Mouse (Mus musculus) limb, embryonic 15.5 days (tissue): Measurements from ENCODE around the gene Sbds. TPM values are rescaled to one million over a fixed set of nuclear protein-coding genes. Genes with fewer than 3 reads are reported as not detected.

Source experiments
- ATAC-seq: fragments of 200-750 bp; cut with Nextera tagmentation; 2 replicates; pipeline ENCODE4 v1.8.0; 2017; ENCODE audit warnings: low read depth, moderate TSS enrichment; ENCODE audit not compliant: insufficient number of reproducible peaks, low FRiP score, low TSS enrichment
- H3K27ac ChIP-seq: fragments of 300-500 bp; sonication (generic); 2 replicates; pipeline ENCODE4 v1.5.1; 2015; ENCODE audit warnings: moderate library complexity, mild to moderate bottlenecking, inconsistent platforms
- H3K27me3 ChIP-seq: fragments of 300-500 bp; sonication (generic); 2 replicates; pipeline ENCODE4 v1.6.1; 2015; ENCODE audit warnings: inconsistent platforms
- H3K36me3 ChIP-seq: fragments of 300-500 bp; sonication (generic); 2 replicates; pipeline ENCODE4 v1.6.1; 2015; ENCODE audit warnings: inconsistent platforms
- H3K4me1 ChIP-seq: fragments of 300-500 bp; sonication (generic); 2 replicates; pipeline ENCODE4 v1.6.1; 2015; ENCODE audit warnings: inconsistent platforms
- H3K4me2 ChIP-seq: fragments of 300-500 bp; sonication (generic); 2 replicates; pipeline ENCODE4 v1.6.1; 2015; ENCODE audit warnings: mild to moderate bottlenecking, inconsistent platforms
- H3K4me3 ChIP-seq: fragments of 300-500 bp; sonication (generic); 2 replicates; pipeline ENCODE4 v1.5.1; 2015; ENCODE audit warnings: mild to moderate bottlenecking, inconsistent platforms
- H3K9ac ChIP-seq: fragments of 300-500 bp; sonication (generic); 2 replicates; pipeline ENCODE4 v1.6.1; 2015; ENCODE audit warnings: inconsistent platforms
- H3K9me3 ChIP-seq: fragments of 300-500 bp; sonication (generic); 2 replicates; pipeline ENCODE4 v1.6.1; 2016; ENCODE audit warnings: inconsistent platforms
- WGBS: fragments of 180-500 bp; shearing (Covaris S2); methylation state at CpG from one replicate; pipeline ENCODE4 v1.1.7; 2015; 5-methylcytosine and 5-hydroxymethylcytosine counted together
- polyA plus RNA-seq: library from polyadenylated mRNA; unstranded; fragments of >200 nt; fragmentation: Nextera tagmentation; extraction: Ambion mirVana; gene quantifications from 2 replicates; pipeline ENCODE4 v1.2.1, GENCODE M21; 2015

Gene Sbds
- polyA plus RNA-seq, 1 experiment from 2014 or later: 71.2 TPM

DNA sequence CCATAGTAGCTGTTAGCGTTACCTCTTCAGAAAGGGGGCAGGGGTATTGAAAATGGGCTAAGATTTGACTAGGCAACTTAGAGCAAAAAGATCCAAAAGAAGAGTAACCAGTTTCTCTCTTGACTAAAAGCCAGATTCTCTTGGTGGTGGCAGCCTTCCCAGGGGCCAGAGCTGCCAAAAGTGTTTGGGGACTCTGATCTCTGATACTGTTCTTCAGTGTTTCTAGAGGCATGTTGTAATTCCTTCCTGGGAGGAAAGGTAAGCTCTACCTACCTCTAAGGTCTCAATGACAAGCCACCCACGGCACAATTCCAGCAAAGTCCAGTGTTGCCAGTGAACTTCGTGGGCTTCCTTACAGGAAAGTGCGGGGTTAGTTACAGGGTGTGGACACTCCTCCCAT lies 37.9 kb downstream of the Sbds start:
- Histone ChIP-seq H3K9ac (no peak overlapping the region), H3K4me3 (no peak overlapping the region), H3K4me1 (peaks cover 7% of the 10 kb centered on the region; the same call in 1 of the 2 replicates), H3K27me3 (no peaks in the 10 kb centered on the region), H3K27ac (no peak overlapping the region), H3K9me3 (no peaks in the 10 kb centered on the region), H3K4me2 (no peak overlapping the region), H3K36me3 (peaks cover 22% of the 10 kb centered on the region)
- no peak for ATAC-seq
- WGBS: 84% methylated on average over 4 of the region's 4 CpGs

GRCm38 (mm10) chr5:130216781-130217180 lies 38.5 kb downstream of the Sbds start, which contains the start of gene Tmem248:
Gene Tmem248 (plus strand): TSS chr5:130217081.
- no peak within 1 kb of the TSS for H3K4me3 ChIP-seq
- no peak within 1 kb of the TSS for H3K4me2 ChIP-seq
- no peak within 1 kb of the TSS for H3K27ac ChIP-seq
- H3K9me3 ChIP-seq: no peaks in the 10 kb centered on the region
- peaks cover 28% of the 10 kb centered on the region for H3K36me3 ChIP-seq
- H3K27me3 ChIP-seq: no peaks in the 10 kb centered on the region
- ATAC-seq: no peak
- H3K9ac ChIP-seq: no peak within 1 kb of the TSS
- peaks cover 7% of the 10 kb centered on the region; the same call in 1 of the 2 replicates for H3K4me1 ChIP-seq
- 83% methylated on average over 7 of the region's 7 CpGs for WGBS

GRCm38 (mm10) chr5:130212956-130213355 lies 42.4 kb downstream of the Sbds start:
- 88% methylated on average over 11 of the region's 11 CpGs for WGBS

DNA sequence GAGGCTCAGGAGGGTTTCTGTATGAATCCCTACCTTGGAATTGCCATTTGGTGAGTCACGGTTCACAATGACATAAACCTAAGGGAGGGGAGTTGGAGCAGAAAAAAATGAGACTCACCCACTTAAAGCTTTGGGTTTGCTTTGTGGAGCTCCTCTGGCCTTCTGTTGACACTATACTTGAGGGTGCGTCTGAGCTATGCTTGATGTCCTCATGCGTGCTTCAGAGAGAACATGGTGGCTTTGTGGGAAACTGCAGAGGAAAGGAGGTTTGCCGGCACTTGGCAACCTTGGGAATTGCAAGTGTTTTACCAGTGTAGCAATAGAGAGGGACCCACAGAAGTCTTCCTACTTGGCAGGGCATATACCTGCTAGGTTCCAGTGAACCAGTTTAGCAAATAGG lies 48.0 kb downstream of the Sbds start:
- Histone ChIP-seq H3K4me3 (no peak overlapping the region), H3K9me3 (no peaks in the 10 kb centered on the region), H3K36me3 (peaks cover 57% of the 10 kb centered on the region), H3K4me1 (no peaks in the 10 kb centered on the region), H3K4me2 (no peak overlapping the region), H3K9ac (no peak overlapping the region), H3K27me3 (no peaks in the 10 kb centered on the region), H3K27ac (no peak overlapping the region)
- no peak for ATAC-seq
- WGBS: 86% methylated on average over 4 of the region's 4 CpGs

More at GRCm38 (mm10) chr5:130212956-130213355, 42.4 kb downstream of the Sbds start:
- H3K27ac ChIP-seq: no peak overlapping the region
- H3K9ac ChIP-seq: no peak overlapping the region
- no peaks in the 10 kb centered on the region for H3K27me3 ChIP-seq
- H3K4me2 ChIP-seq: no peak overlapping the region
- no peaks in the 10 kb centered on the region for H3K4me1 ChIP-seq
- no peak for ATAC-seq
- H3K9me3 ChIP-seq: no peaks in the 10 kb centered on the region
- H3K36me3 ChIP-seq: peaks cover 64% of the 10 kb centered on the region
- H3K4me3 ChIP-seq: no peak overlapping the region

DNA sequence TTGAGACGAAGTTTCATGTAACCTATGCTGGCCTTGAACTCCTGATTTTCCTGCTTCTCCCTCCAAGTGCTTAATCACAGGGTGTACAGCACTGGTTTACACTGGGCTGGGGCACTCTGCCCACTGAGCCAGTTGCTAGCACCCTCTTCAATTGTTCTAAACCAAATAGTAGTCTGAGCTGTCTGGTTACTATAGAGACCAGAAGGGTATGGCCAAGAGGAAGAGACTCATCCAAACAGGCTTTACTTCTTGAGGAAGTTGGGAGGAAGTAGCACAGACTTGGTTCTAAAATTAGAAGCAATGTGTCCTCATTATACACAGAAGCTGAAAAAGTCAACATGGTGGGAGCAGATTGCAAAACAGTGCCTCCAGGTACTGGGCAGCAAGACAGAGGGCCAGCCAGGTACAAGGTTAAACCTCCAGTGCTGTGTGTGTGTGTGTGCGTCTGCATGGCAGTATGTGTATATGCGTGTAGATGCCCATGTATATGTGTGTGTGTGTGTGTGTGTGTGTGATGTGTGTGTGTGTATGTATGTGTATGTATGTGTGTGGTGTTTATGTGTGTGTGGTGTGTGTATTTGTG lies 49.8 kb downstream of the Sbds start:
- Histone ChIP-seq H3K27me3 (no peaks in the 10 kb centered on the region), H3K27ac (no peak overlapping the region), H3K36me3 (peaks cover 50% of the 10 kb centered on the region), H3K4me1 (no peaks in the 10 kb centered on the region), H3K4me2 (no peak overlapping the region), H3K4me3 (no peak overlapping the region), H3K9ac (no peak overlapping the region), H3K9me3 (no peaks in the 10 kb centered on the region)
- WGBS: 92% methylated on average over 3 of the region's 3 CpGs
- ATAC-seq: no peak

- no peaks in the 10 kb centered on the region for H3K27me3 ChIP-seq
- no peak overlapping the region for H3K9ac ChIP-seq
- 76% methylated on average over 6 of the region's 6 CpGs for WGBS
- no peaks in the 10 kb centered on the region for H3K9me3 ChIP-seq
- H3K4me3 ChIP-seq: no peak overlapping the region
- ATAC-seq: no peak
- H3K27ac ChIP-seq: peak overlapping the region; percentile 11; the same call in 1 of the 2 replicates
- no peaks in the 10 kb centered on the region for H3K4me1 ChIP-seq
- no peak overlapping the region for H3K4me2 ChIP-seq
- peaks cover 47% of the 10 kb centered on the region for H3K36me3 ChIP-seq
These were observed 50.8 kb downstream of the Sbds start for GRCm38 (mm10) chr5:130204560-130204959.

DNA sequence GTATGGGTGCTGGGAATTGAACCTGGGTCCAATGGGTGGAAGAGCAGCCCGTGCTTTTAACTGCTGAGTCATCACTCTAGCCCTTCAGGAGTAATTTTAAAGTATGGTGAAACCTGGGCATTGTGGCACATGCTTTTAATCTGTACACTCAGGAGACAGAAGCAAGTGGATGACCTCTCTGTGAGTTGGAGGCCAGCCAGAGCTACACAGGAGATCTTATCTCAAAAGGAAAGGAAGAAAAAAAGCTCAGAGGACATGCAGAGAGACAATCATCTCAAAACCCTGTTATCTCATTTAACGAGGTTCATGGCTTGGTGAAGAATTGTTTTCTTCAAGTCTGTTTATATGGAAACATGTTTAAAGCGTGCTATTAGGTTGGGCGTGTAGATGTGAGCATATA lies 51.4 kb downstream of the Sbds start:
- H3K4me1 ChIP-seq: no peaks in the 10 kb centered on the region
- H3K27ac ChIP-seq: no peak overlapping the region
- H3K9ac ChIP-seq: no peak overlapping the region
- no peaks in the 10 kb centered on the region for H3K9me3 ChIP-seq
- H3K4me2 ChIP-seq: no peak overlapping the region
- ATAC-seq: no peak
- peaks cover 44% of the 10 kb centered on the region for H3K36me3 ChIP-seq
- no peaks in the 10 kb centered on the region for H3K27me3 ChIP-seq
- WGBS: 73% methylated on average over 4 of the region's 4 CpGs
- no peak overlapping the region for H3K4me3 ChIP-seq

DNA sequence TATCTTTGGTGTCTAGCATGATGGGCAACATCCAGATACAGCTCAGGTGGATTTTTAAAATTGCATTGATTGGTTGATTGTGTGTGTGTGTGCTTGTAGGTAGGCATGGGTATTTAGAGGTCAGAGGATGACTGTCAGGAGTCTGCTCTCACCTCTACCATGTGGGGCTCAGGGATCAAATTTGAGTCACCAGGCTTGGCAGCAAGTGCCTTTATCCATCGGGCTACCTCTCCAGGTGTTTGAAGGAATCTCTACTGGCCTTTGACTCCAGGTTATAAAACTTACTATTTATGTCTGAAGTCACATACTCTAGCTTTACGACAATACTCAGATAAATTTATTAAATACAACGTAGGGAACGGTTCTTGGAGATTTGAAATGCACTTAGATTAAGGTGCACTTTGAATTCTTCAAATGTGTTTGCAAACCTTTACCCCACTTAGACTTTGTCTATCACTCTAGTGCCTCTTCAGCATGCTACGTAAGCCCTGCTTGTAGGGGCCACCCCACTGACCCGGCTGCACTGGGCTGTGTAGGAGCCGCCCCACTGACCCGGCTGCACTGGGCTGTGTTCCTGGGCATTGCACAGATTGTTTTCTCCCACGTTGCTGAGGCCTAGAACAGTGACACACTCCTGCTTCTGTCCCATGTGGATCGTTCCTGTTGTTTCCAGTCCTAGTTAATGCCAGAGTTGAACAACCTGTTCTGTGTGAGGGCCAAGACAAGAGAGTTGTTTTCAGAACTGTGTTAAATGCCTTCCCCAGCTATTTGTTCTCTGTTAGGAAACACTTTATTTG lies 54.9 kb downstream of the Sbds start:
- H3K27me3 ChIP-seq: no peaks in the 10 kb centered on the region
- H3K36me3 ChIP-seq: peaks cover 49% of the 10 kb centered on the region
- ATAC-seq: no peak
- no peak overlapping the region; the same call in 1 of the 2 replicates for H3K27ac ChIP-seq
- no peaks in the 10 kb centered on the region for H3K4me1 ChIP-seq
- H3K9ac ChIP-seq: no peak overlapping the region
- H3K4me3 ChIP-seq: no peak overlapping the region
- WGBS: 80% methylated on average over 10 of the region's 10 CpGs
- no peaks in the 10 kb centered on the region for H3K9me3 ChIP-seq
- no peak overlapping the region for H3K4me2 ChIP-seq

- Histone ChIP-seq H3K27ac (no peak overlapping the region), H3K36me3 (peaks cover 68% of the 10 kb centered on the region), H3K27me3 (no peaks in the 10 kb centered on the region), H3K4me2 (no peak overlapping the region), H3K9me3 (no peaks in the 10 kb centered on the region), H3K4me1 (no peaks in the 10 kb centered on the region), H3K4me3 (no peak overlapping the region), H3K9ac (no peak overlapping the region)
- ATAC-seq: no peak
- WGBS: 87% methylated on average over 7 of the region's 7 CpGs
These were observed 57.3 kb downstream of the Sbds start for GRCm38 (mm10) chr5:130197981-130198380.

DNA sequence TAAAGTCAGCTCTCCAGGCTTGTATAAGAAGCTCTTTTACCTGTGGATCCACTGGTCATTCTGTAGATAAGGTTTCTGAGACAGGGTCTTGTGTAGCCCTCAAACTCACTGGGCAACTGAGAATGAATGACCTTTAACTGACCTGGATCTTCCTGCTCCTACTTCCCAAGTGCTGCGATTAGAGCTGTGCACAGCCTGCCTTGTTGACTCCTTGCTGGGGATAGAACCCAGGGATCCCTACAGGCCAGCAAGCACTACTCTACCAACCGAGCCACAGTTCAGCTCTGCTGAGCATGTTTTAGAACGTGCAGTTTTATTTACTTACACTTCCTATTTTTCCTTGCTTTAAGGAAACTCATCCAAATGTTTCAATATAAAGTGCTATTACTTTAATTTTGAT lies 57.9 kb downstream of the Sbds start:
- 77% methylated on average over 3 of the region's 3 CpGs for WGBS
- Histone ChIP-seq H3K27me3 (no peaks in the 10 kb centered on the region), H3K36me3 (peaks cover 70% of the 10 kb centered on the region)

GRCm38 (mm10) chr5:130196307-130196706 lies 59.0 kb downstream of the Sbds start:
- no peak overlapping the region for H3K4me2 ChIP-seq
- no peaks in the 10 kb centered on the region for H3K9me3 ChIP-seq
- H3K27me3 ChIP-seq: no peaks in the 10 kb centered on the region
- 84% methylated on average over 1 of the region's 1 CpGs for WGBS
- no peak overlapping the region for H3K27ac ChIP-seq
- no peak overlapping the region for H3K4me3 ChIP-seq
- no peak for ATAC-seq
- H3K36me3 ChIP-seq: peaks cover 75% of the 10 kb centered on the region
- no peaks in the 10 kb centered on the region for H3K4me1 ChIP-seq
- no peak overlapping the region for H3K9ac ChIP-seq

More for the DNA sequence above, 57.9 kb downstream of the Sbds start:
- Histone ChIP-seq H3K4me3 (no peak overlapping the region), H3K4me1 (no peaks in the 10 kb centered on the region), H3K4me2 (no peak overlapping the region), H3K9ac (no peak overlapping the region), H3K27ac (no peak overlapping the region), H3K9me3 (no peaks in the 10 kb centered on the region)
- ATAC-seq: no peak
